Comparison of ENCODE assay signal across 1 mouse cellular context in the genomic region with DNA sequence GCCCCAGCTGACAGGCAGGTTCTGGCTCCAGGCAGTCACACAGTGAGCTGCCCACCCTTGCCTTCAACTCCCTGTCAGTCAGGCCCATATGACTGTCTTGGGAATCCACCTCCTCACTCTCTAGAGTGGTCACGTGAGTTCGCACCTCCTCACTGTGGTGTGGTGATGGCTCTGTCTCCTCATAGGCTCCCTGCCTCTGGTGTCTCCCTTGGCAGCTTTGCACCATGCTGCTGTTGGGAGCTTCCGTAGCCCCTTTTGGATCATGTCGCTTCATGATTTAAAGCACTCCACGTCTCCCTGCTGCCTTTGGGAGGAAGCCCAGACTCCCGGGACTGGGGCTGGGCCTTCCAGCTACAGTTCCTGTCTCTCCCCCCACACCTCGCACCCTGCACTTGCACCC.
TF ChIP-seq lines count a peak whose summit lies in the region.

No protein-coding gene starts in this region.

TF ChIP-seq in CH12.LX, 34 proteins besides CTCF, POLR2A, EP300 and RAD21 (continued from another document):
- TF ChIP-seq NELFE (IDR thresholded peaks at IDR 0.05; ENCODE audit: low read depth, low read length) (no peak), GABPA (IDR thresholded peaks at IDR 0.05; ENCODE audit: insufficient replicate concordance, low read depth, low read length) (no peak), MYC (IDR thresholded peaks at IDR 0.05; ENCODE audit: low read depth, low read length) (no peak), ELF1 (IDR thresholded peaks at IDR 0.05; ENCODE audit: low read depth, low read length) (no peak), USF1 (IDR thresholded peaks at IDR 0.05; ENCODE audit: low read depth, low read length) (no peak), ZMIZ1 (IDR thresholded peaks at IDR 0.05; ENCODE audit: low read depth, low read length) (no peak), JUND (conservative IDR thresholded peaks at IDR 0.05; ENCODE audit: low read depth, low read length) (no peak), NRF1 (IDR thresholded peaks at IDR 0.05; ENCODE audit: low read depth, low read length) (no peak), IRF4 (IDR thresholded peaks at IDR 0.05; ENCODE audit: low read depth, low read length) (no peak), CHD2 (IDR thresholded peaks at IDR 0.05; ENCODE audit: low read length) (no peak), USF2 (conservative IDR thresholded peaks at IDR 0.05; ENCODE audit: low read depth, low read length) (no peak), MAZ (IDR thresholded peaks at IDR 0.05; ENCODE audit: low read depth, low read length) (no peak), TCF12 (IDR thresholded peaks at IDR 0.05; ENCODE audit: low read depth, low read length) (no peak)
